Mouse (Mus musculus) embryo, embryonic 10 days (tissue): ENCODE data around the gene Syde1.
A peak's percentile ranks its signal among the peaks of the same experiment; 100 is the strongest.
"Not testable (repeated sequence)": the region's sequence is repeated elsewhere in the genome, so short reads cannot be mapped to it uniquely, and the experiment has no call there.

Experiments used
- DNase-seq: peaks from one replicate; pipeline ENCODE4 v3.0.0-alpha.2; 2015; ENCODE audit warnings: low spot score

Syde1 gene

GRCm38 (mm10) chr10:78591406-78592328, at the start of gene Syde1:
TSS of gene Syde1 (minus strand) at chr10:78591964.
- DNase-seq: peak; percentile 69

GRCm38 (mm10) chr10:78632311-78632710, 40.5 kb upstream of the Syde1 start:
- peak; percentile 71 for DNase-seq

GRCm38 (mm10) chr10:78630194-78630593, 38.4 kb upstream of the Syde1 start:
- DNase-seq: no peak

GRCm38 (mm10) chr10:78623143-78623542, 31.4 kb upstream of the Syde1 start:
- not testable (repeated sequence) for DNase-seq

- no peak for DNase-seq
Measured at GRCm38 (mm10) chr10:78617974-78618373, 26.2 kb upstream of the Syde1 start, which contains the start of gene Olfr1357. TSS of gene Olfr1357 (minus strand) at chr10:78618074.

GRCm38 (mm10) chr10:78607602-78608001, 15.8 kb upstream of the Syde1 start:
- no peak for DNase-seq

GRCm38 (mm10) chr10:78605080-78605479, 13.3 kb upstream of the Syde1 start:
- peak; percentile 24 for DNase-seq

GRCm38 (mm10) chr10:78599865-78600264, 8.1 kb upstream of the Syde1 start:
- DNase-seq: no peak

GRCm38 (mm10) chr10:78594566-78594965, 2.8 kb upstream of the Syde1 start:
- DNase-seq: no peak

- DNase-seq: no peak
Measured at GRCm38 (mm10) chr10:78594157-78594556, 2.4 kb upstream of the Syde1 start.

- no peak for DNase-seq
Measured at GRCm38 (mm10) chr10:78593736-78594135, 2.0 kb upstream of the Syde1 start.

- DNase-seq: no peak
Measured at GRCm38 (mm10) chr10:78592856-78593379, 1.2 kb upstream of the Syde1 start.

GRCm38 (mm10) chr10:78590744-78591143, 1.0 kb downstream of the Syde1 start:
- no peak for DNase-seq

GRCm38 (mm10) chr10:78589901-78590300, 1.9 kb downstream of the Syde1 start:
- DNase-seq: no peak

- no peak for DNase-seq
Measured at GRCm38 (mm10) chr10:78589291-78589690, 2.5 kb downstream of the Syde1 start.

- no peak for DNase-seq
Measured at GRCm38 (mm10) chr10:78586026-78586425, 5.7 kb downstream of the Syde1 start.

- DNase-seq: no peak
Measured at GRCm38 (mm10) chr10:78585606-78586005, 6.2 kb downstream of the Syde1 start.

GRCm38 (mm10) chr10:78584996-78585395, 6.8 kb downstream of the Syde1 start:
- DNase-seq: no peak

GRCm38 (mm10) chr10:78583939-78584338, 7.8 kb downstream of the Syde1 start:
- no peak for DNase-seq

GRCm38 (mm10) chr10:78583347-78583746, 8.4 kb downstream of the Syde1 start:
- no peak for DNase-seq

GRCm38 (mm10) chr10:78581121-78581520, 10.6 kb downstream of the Syde1 start:
- DNase-seq: no peak

GRCm38 (mm10) chr10:78578204-78578603, 13.6 kb downstream of the Syde1 start:
- no peak for DNase-seq

- no peak for DNase-seq
Measured at GRCm38 (mm10) chr10:78576435-78577184, 15.2 kb downstream of the Syde1 start.
